Mouse (Mus musculus) hindbrain, embryonic 12.5 days (tissue): ENCODE measurements around the gene Hoxb2. TPM values are rescaled to one million over a fixed set of nuclear protein-coding genes. Genes with fewer than 3 reads are reported as not detected.
A peak's percentile ranks its signal among the peaks of the same experiment; 100 is the strongest.

Experiments used
- ATAC-seq: fragments of 200-750 bp; cut with Nextera tagmentation; 2 replicates; pipeline ENCODE4 v1.8.0; 2017; ENCODE audit warnings: moderate TSS enrichment; ENCODE audit not compliant: low FRiP score
- H3K27ac ChIP-seq: fragments of 300-500 bp; sonication (generic); 2 replicates; pipeline ENCODE4 v1.5.1; 2016; ENCODE audit warnings: mild to moderate bottlenecking
- H3K27me3 ChIP-seq: fragments of 300-500 bp; sonication (generic); 2 replicates; pipeline ENCODE4 v1.6.1; 2016; ENCODE audit warnings: mild to moderate bottlenecking
- H3K36me3 ChIP-seq: fragments of 300-500 bp; sonication (generic); 2 replicates; pipeline ENCODE4 v1.6.1; 2016; ENCODE audit warnings: mild to moderate bottlenecking
- H3K4me1 ChIP-seq: fragments of 300-500 bp; sonication (generic); 2 replicates; pipeline ENCODE4 v1.6.1; 2016
- H3K4me2 ChIP-seq: fragments of 300-500 bp; sonication (generic); replicated peaks from 2 replicates; pipeline ENCODE4 v1.6.1; 2016; ENCODE audit warnings: mild to moderate bottlenecking
- H3K4me3 ChIP-seq: fragments of 300-500 bp; sonication (generic); 2 replicates; pipeline ENCODE4 v1.5.1; 2016; ENCODE audit warnings: mild to moderate bottlenecking
- H3K9ac ChIP-seq: fragments of 300-500 bp; sonication (generic); 2 replicates; pipeline ENCODE4 v1.6.1; 2016; ENCODE audit warnings: mild to moderate bottlenecking, moderate library complexity
- H3K9me3 ChIP-seq: fragments of 300-500 bp; sonication (generic); replicated peaks from 2 replicates; pipeline ENCODE4 v1.6.1; 2016; ENCODE audit warnings: mild to moderate bottlenecking
- WGBS: fragments of 180-500 bp; shearing (Covaris S2); methylation state at CpG from one replicate; pipeline ENCODE4 v1.1.7; 2016; 5-methylcytosine and 5-hydroxymethylcytosine counted together
- polyA plus RNA-seq: library from polyadenylated mRNA; unstranded; fragments of >200 nt; fragmentation: Nextera tagmentation; extraction: Ambion mirVana; gene quantifications from 2 replicates; pipeline ENCODE4 v1.2.1, GENCODE M21; 2016

Hoxb2 gene
- polyA plus RNA-seq, 1 experiment from 2014 or later = 58.2 TPM

DNA sequence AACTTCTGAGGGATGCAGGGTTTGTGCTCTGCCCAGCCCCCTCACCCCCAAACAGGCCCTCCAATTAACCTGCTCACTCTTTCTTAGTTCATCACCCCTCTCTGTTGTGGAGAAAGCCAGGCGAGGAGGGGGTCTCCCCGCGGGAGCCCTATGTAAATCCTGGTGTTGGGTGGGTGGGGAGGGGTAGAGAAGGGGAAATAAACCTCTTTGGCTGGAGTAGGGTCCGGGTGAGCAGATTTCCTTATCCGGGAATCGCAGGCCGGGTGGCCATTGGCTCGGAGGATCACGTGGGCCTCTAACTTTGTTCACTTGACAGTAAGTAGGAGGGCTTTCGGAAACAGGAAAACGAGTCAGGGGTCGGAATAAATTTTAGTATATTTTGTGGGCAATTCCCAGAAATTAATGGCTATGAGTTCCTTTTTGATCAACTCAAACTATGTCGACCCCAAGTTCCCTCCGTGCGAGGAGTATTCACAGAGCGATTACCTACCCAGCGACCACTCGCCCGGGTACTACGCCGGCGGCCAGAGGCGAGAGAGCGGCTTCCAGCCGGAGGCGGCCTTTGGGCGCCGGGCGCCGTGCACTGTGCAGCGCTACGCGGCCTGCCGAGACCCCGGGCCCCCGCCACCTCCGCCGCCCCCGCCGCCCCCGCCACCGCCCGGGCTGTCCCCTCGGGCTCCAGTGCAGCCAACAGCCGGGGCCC, 31.8 kb upstream of the Hoxb2 start:
- Histone ChIP-seq H3K4me1 (0 out of 2 replicates have a peak, but pooled peaks cover 7% of the 10 kb centered on the region), H3K36me3 (no peaks in the 10 kb centered on the region), H3K27ac (peak overlapping the region; percentile 95), H3K27me3 (peaks cover 94% of the 10 kb centered on the region), H3K9me3 (no peaks in the 10 kb centered on the region), H3K4me2 (peak overlapping the region; percentile 62), H3K9ac (peak overlapping the region; percentile 81), H3K4me3 (peak overlapping the region; percentile 42)
- WGBS = under 1% methylated on average over 36 of the region's 45 CpGs
- peak; percentile 74 for ATAC-seq

DNA sequence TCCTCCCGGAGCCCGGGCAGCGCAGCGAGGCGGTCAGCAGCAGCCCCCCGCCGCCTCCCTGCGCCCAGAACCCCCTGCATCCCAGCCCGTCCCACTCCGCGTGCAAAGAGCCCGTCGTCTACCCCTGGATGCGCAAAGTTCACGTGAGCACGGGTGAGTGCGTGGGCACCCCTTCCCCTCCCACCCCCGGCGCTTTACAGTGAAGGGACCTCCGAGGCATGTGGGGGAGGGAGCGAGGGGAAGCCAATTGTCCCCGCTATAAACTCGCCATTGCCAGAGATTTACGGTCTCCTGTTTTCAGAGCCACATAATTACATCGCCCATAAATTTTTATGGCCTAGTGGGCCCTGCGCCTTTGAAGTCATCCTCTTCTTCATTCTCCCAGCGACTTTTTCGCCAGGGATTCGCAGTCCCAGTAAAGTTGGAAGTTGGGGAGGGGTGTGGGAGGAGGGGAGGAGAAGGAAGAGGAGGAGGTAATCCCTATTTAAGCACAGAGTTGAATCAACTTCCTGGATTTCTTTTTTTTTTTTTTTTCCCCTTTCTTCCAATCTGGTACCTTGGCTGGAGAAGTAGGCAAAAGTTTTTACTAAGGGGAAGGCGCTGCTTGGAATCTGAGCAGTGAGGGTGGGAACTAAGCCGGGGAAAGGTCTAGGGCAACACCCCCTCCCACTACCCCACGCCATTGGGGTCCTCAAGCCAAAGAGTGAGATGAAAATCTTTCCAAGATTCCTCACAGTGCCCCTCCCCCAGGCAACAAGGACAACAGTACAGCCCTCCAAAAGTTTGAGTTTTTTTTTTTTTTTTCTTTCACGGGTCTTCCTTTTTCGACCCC, 31.0 kb upstream of the Hoxb2 start:
- ATAC-seq = peak; percentile 60; the same call in 1 of the 2 replicates
- H3K27me3 ChIP-seq = peaks cover 94% of the 10 kb centered on the region
- H3K36me3 ChIP-seq = no peaks in the 10 kb centered on the region
- H3K4me3 ChIP-seq = peak overlapping the region; percentile 42
- 0% methylated on average over 23 of the region's 34 CpGs for WGBS
- peak overlapping the region; percentile 95 for H3K27ac ChIP-seq
- H3K4me2 ChIP-seq = peak overlapping the region; percentile 62
- no peaks in the 10 kb centered on the region for H3K9me3 ChIP-seq
- peak overlapping the region; percentile 81 for H3K9ac ChIP-seq
- H3K4me1 ChIP-seq = 0 out of 2 replicates have a peak, but pooled peaks cover 7% of the 10 kb centered on the region

DNA sequence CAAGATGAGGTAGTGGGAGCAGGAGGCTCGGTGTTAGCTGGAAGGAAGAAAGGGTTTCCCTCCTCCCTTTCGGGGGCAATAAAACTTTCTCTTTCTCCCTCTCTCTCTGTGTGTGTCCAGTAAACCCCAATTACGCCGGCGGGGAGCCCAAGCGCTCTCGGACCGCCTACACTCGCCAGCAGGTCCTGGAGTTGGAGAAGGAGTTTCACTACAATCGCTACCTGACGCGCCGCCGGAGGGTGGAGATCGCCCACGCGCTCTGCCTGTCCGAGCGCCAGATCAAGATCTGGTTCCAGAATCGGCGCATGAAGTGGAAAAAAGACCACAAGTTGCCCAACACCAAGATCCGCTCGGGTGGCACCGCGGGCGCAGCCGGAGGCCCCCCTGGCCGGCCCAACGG, 30.4 kb upstream of the Hoxb2 start:
- Histone ChIP-seq H3K9me3 (no peaks in the 10 kb centered on the region), H3K27me3 (peaks cover 95% of the 10 kb centered on the region), H3K4me1 (0 out of 2 replicates have a peak, but pooled peaks cover 7% of the 10 kb centered on the region), H3K36me3 (no peaks in the 10 kb centered on the region), H3K27ac (peak overlapping the region; percentile 95), H3K9ac (peak overlapping the region; percentile 81), H3K4me3 (peak overlapping the region; percentile 42), H3K4me2 (peak overlapping the region; percentile 62)
- under 1% methylated on average over 29 of the region's 29 CpGs for WGBS
- ATAC-seq = no peak

GRCm38 (mm10) chr11:96320688-96321087, 29.6 kb upstream of the Hoxb2 start:
- no peak for ATAC-seq
- Histone ChIP-seq H3K27me3 (peaks cover 95% of the 10 kb centered on the region), H3K27ac (peak overlapping the region; percentile 95), H3K36me3 (no peaks in the 10 kb centered on the region), H3K4me2 (peak overlapping the region; percentile 62), H3K4me3 (peak overlapping the region; percentile 42), H3K9me3 (no peaks in the 10 kb centered on the region), H3K9ac (peak overlapping the region; percentile 81), H3K4me1 (0 out of 2 replicates have a peak, but pooled peaks cover 7% of the 10 kb centered on the region)
- WGBS = under 1% methylated on average over 17 of the region's 17 CpGs

DNA sequence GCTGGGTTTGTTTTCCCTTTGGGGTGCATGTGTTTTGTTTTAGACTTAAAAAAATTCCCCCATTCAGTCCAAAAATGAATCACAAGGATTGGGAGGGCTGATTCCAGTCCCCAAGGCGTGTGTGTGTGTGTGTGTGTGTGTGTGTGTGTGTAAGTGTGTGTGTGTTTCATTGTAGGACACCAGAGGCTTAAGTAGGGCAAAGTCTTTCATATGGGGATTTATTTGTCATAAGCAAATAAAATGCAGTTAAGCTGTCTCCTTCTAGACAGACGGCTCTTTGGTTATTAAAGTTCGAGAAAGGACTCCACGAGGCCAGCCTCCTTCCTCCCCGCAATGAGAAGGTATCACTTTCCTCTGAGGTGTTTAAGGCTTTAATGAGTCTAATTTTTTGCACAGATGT, 28.5 kb upstream of the Hoxb2 start:
- ATAC-seq = no peak
- H3K4me2 ChIP-seq = peak overlapping the region; percentile 62
- H3K9ac ChIP-seq = peak overlapping the region; percentile 85
- H3K27ac ChIP-seq = peak overlapping the region; percentile 95
- peaks cover 96% of the 10 kb centered on the region for H3K27me3 ChIP-seq
- H3K4me3 ChIP-seq = peak overlapping the region; percentile 42
- no peaks in the 10 kb centered on the region for H3K9me3 ChIP-seq
- no peaks in the 10 kb centered on the region for H3K36me3 ChIP-seq
- H3K4me1 ChIP-seq = 0 out of 2 replicates have a peak, but pooled peaks cover 7% of the 10 kb centered on the region
- WGBS = 7% methylated on average over 5 of the region's 5 CpGs

DNA sequence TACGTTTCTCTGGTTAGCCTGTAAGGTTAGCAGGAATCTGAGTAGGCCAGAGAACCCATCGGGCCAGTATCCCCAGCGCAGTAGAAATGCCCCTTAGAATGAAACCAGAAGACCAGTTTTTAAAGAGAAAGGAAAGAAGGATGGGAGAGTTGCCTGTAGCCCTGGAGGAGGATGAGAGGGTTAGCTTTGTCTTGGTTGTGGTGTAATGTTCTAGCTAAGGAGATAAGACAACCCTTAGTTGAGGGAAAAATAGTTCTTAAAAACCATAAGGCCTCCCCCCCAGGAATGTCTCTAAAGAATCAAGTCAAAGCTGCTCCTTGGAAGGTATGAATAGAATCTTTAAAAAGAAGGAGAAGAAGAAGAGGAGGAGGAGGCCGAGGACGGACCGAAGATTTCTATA, 27.6 kb upstream of the Hoxb2 start:
- no peaks in the 10 kb centered on the region for H3K9me3 ChIP-seq
- H3K4me1 ChIP-seq = 0 out of 2 replicates have a peak, but pooled peaks cover 7% of the 10 kb centered on the region
- H3K27me3 ChIP-seq = peaks cover 98% of the 10 kb centered on the region
- H3K4me2 ChIP-seq = peak overlapping the region; percentile 62
- peak overlapping the region; percentile 95 for H3K27ac ChIP-seq
- H3K4me3 ChIP-seq = peak overlapping the region; percentile 42
- H3K9ac ChIP-seq = peak overlapping the region; percentile 85
- WGBS = 5% methylated on average over 6 of the region's 6 CpGs
- no peaks in the 10 kb centered on the region for H3K36me3 ChIP-seq
- ATAC-seq = no peak

DNA sequence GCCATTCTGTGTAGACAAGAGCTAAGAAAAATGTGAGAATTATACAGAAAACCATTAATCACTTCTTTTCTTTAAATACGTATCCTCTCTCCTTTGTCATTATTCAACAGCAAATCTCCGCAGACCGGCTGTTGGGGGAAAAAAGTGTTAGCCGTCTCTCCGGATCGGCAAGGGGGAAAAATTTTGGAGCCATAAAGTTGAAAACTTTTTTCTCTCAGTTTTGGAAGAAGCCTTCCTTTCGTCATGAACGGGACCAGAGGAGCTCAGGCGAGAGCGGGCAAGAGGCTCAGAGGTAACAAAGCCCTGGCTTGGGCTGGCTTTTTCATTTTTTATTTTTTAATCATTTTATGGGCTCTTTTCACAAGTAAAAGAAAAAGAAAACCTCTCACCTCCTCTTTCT, 27.2 kb upstream of the Hoxb2 start, which contains the start of gene Hoxb3:
TSS of gene Hoxb3 (plus strand) at position 173 of the 400 bp plus-strand sequence.
- Histone ChIP-seq H3K36me3 (no peaks in the 10 kb centered on the region), H3K27ac (peak within 1 kb of the TSS; percentile 95), H3K4me2 (peak within 1 kb of the TSS; percentile 62), H3K9me3 (no peaks in the 10 kb centered on the region), H3K27me3 (peaks cover 98% of the 10 kb centered on the region), H3K4me1 (0 out of 2 replicates have a peak, but pooled peaks cover 6% of the 10 kb centered on the region), H3K4me3 (peak within 1 kb of the TSS; percentile 42), H3K9ac (peak within 1 kb of the TSS; percentile 85)
- ATAC-seq = no peak
- WGBS = 3% methylated on average over 10 of the region's 10 CpGs

- peak overlapping the region; percentile 42 for H3K4me3 ChIP-seq
- peak overlapping the region; percentile 95 for H3K27ac ChIP-seq
- under 1% methylated on average over 5 of the region's 5 CpGs for WGBS
- H3K4me2 ChIP-seq = peak overlapping the region; percentile 62
- peak overlapping the region; percentile 85 for H3K9ac ChIP-seq
- ATAC-seq = no peak
- peaks cover 99% of the 10 kb centered on the region for H3K27me3 ChIP-seq
- H3K36me3 ChIP-seq = no peaks in the 10 kb centered on the region
- no peaks in the 10 kb centered on the region for H3K4me1 ChIP-seq
- no peaks in the 10 kb centered on the region for H3K9me3 ChIP-seq
Measured at GRCm38 (mm10) chr11:96324125-96324524, 26.2 kb upstream of the Hoxb2 start.

DNA sequence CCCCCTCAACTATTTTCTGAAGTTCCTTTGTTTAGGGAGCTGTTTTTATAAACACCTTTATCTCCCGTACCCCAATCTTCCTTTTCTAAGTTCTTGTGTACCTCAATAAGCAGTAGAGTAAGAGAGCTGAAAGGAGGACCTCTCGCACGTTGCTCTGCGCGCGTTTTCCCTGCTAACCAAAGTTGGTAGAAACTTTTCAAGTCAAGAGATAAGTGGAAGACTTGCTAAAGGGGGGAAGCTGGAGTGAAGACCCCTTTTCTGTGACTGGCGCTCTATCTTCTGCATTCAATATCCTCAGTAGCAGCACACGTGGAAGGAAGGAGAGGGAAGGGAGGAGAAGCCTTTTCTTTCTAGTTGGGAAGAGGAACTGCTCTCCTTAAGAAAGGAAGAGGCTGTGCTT, 25.4 kb upstream of the Hoxb2 start:
- Histone ChIP-seq H3K4me2 (peak overlapping the region; percentile 62), H3K36me3 (no peaks in the 10 kb centered on the region), H3K27ac (peak overlapping the region; percentile 95), H3K9me3 (no peaks in the 10 kb centered on the region), H3K27me3 (peaks cover 99% of the 10 kb centered on the region), H3K9ac (peak overlapping the region; percentile 85), H3K4me3 (peak overlapping the region; percentile 42), H3K4me1 (no peaks in the 10 kb centered on the region)
- WGBS = 3% methylated on average over 8 of the region's 8 CpGs
- ATAC-seq = no peak

DNA sequence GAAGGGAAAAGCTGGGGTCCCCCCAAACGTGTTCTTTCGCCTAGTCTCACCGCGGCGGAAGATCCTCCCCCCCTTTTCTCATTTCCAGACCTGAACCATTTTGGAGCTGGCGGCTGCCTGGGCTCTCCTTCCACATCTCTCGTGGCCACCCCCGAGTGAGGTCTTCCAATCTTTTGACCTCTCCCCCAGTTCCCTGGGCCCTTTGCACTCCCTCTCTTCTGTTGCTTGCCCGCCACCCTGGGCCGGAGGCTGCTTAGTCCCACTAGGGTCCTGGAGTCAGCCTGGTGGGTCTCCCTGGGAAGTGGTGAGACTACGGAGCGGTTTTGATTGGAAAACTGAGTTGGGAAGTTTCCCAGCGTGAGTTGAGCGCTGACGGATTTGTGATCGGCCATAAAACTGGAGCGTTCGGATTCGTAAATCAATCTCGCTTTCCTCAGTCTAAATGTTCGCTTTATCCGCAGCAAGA, 24.5 kb upstream of the Hoxb2 start:
- WGBS = 3% methylated on average over 22 of the region's 22 CpGs
- H3K27ac ChIP-seq = peak overlapping the region; percentile 95
- ATAC-seq = no peak
- peak overlapping the region; percentile 42 for H3K4me3 ChIP-seq
- no peaks in the 10 kb centered on the region for H3K9me3 ChIP-seq
- H3K4me1 ChIP-seq = no peaks in the 10 kb centered on the region
- peak overlapping the region; percentile 62 for H3K4me2 ChIP-seq
- peaks cover 99% of the 10 kb centered on the region for H3K27me3 ChIP-seq
- H3K36me3 ChIP-seq = no peaks in the 10 kb centered on the region
- H3K9ac ChIP-seq = peak overlapping the region; percentile 85

- H3K9ac ChIP-seq = peak overlapping the region; percentile 85
- peak overlapping the region; percentile 95 for H3K27ac ChIP-seq
- no peak for ATAC-seq
- H3K9me3 ChIP-seq = no peaks in the 10 kb centered on the region
- no peaks in the 10 kb centered on the region for H3K4me1 ChIP-seq
- H3K4me3 ChIP-seq = peak overlapping the region; percentile 42
- peaks cover 100% of the 10 kb centered on the region for H3K27me3 ChIP-seq
- no peaks in the 10 kb centered on the region for H3K36me3 ChIP-seq
- peak overlapping the region; percentile 62 for H3K4me2 ChIP-seq
- 3% methylated on average over 12 of the region's 12 CpGs for WGBS
Measured at GRCm38 (mm10) chr11:96326705-96327104, 23.6 kb upstream of the Hoxb2 start.

GRCm38 (mm10) chr11:96327122-96327521, 23.2 kb upstream of the Hoxb2 start:
- Histone ChIP-seq H3K9ac (peak overlapping the region; percentile 85), H3K36me3 (no peaks in the 10 kb centered on the region), H3K4me1 (no peaks in the 10 kb centered on the region), H3K27me3 (peaks cover 100% of the 10 kb centered on the region), H3K9me3 (no peaks in the 10 kb centered on the region), H3K4me3 (peak overlapping the region; percentile 42), H3K27ac (peak overlapping the region; percentile 95), H3K4me2 (peak overlapping the region; percentile 62)
- WGBS = 2% methylated on average over 7 of the region's 7 CpGs
- ATAC-seq = no peak
